Comparison of ENCODE assay signal across 31 mouse cellular contexts in genomic region chr5:30490215-30490614, GRCm38 (mm10). TPM values are rescaled to one million over a fixed set of nuclear protein-coding genes. Genes with fewer than 3 reads are reported as not detected.
A peak's percentile ranks its signal among the peaks of the same experiment; 100 is the strongest.
DNase-seq lines count a peak whose midpoint lies in the region; ATAC-seq and TF ChIP-seq lines count a peak whose summit lies in the region.
"Had no signal": no experiment of that assay in that cellular context is flagged by ENCODE, and none has a peak within 500 bp of the region (broad histone marks: within the 10 kb centered on the region; RNA-seq: fewer than 3 reads in every experiment).

No protein-coding gene starts in this region.

- no peaks in the 10 kb centered on the region for H3K9me3 ChIP-seq in lung, embryonic 14.5 days (ENCODE audit: low read depth, low read length)
- H3K9me3 ChIP-seq in lung, postnatal 0 days (ENCODE audit: low read length), result no peaks in the 10 kb centered on the region
- no peaks in the 10 kb centered on the region for H3K9me3 ChIP-seq in intestine, embryonic 16.5 days (ENCODE audit: control insufficient read depth, low read length)
- H3K9me3 ChIP-seq in heart, embryonic 12.5 days (replicated peaks), result no peaks in the 10 kb centered on the region
- H3K9me3 ChIP-seq: embryonic facial prominence, embryonic 10.5 days; embryonic facial prominence, embryonic 13.5 days; forebrain, embryonic 12.5 days; forebrain, embryonic 15.5 days; heart, embryonic 13.5 days had no signal

- H3K4me1 ChIP-seq in lung, embryonic 14.5 days (ENCODE audit: insufficient read depth), result peaks cover 5% of the 10 kb centered on the region
- no peaks in the 10 kb centered on the region; the same call in 1 of the 2 replicates for H3K4me1 ChIP-seq in lung, postnatal 0 days (ENCODE audit: insufficient read depth, low read depth, low read length)
- H3K4me1 ChIP-seq in lung, adult 2 months (ENCODE audit: control insufficient read depth, insufficient read depth, low read length), result no peaks in the 10 kb centered on the region
- H3K4me1 ChIP-seq in intestine, embryonic 16.5 days (ENCODE audit: control insufficient read depth, insufficient read depth, low read length), result peaks cover 7% of the 10 kb centered on the region; the same call in 1 of the 2 replicates
- peaks cover 12% of the 10 kb centered on the region for H3K4me1 ChIP-seq in heart, embryonic 12.5 days (replicated peaks)
- H3K4me1 ChIP-seq: forebrain, embryonic 12.5 days; forebrain, embryonic 15.5 days had no signal

- H3K27me3 ChIP-seq in lung, embryonic 14.5 days (ENCODE audit: insufficient read depth, low read length), result no peaks in the 10 kb centered on the region
- no peaks in the 10 kb centered on the region for H3K27me3 ChIP-seq in lung, postnatal 0 days (replicated peaks; ENCODE audit: insufficient read depth, low read length)
- H3K27me3 ChIP-seq in intestine, embryonic 16.5 days (replicated peaks; ENCODE audit: control insufficient read depth, insufficient read depth, low read length), result no peaks in the 10 kb centered on the region
- no peaks in the 10 kb centered on the region for H3K27me3 ChIP-seq in heart, embryonic 12.5 days (replicated peaks)
- H3K27me3 ChIP-seq: embryonic facial prominence, embryonic 13.5 days; forebrain, embryonic 15.5 days had no signal

- no peak for TF ChIP-seq EP300 in lung, postnatal 0 days (IDR thresholded peaks at IDR 0.05)

- H3K27ac ChIP-seq in lung, embryonic 14.5 days (ENCODE audit: low read depth), result peak overlapping the region; percentile 77
- H3K27ac ChIP-seq in lung, postnatal 0 days (ENCODE audit: low read length), result no peak overlapping the region
- H3K27ac ChIP-seq in intestine, embryonic 16.5 days (ENCODE audit: low read length), result peak overlapping the region; percentile 59; the same call in 1 of the 2 replicates
- H3K27ac ChIP-seq in heart, embryonic 12.5 days (ENCODE audit: poor library complexity, severe bottlenecking), result no peak overlapping the region
- H3K27ac ChIP-seq: embryonic facial prominence, embryonic 10.5 days; embryonic facial prominence, embryonic 13.5 days; forebrain, embryonic 12.5 days; forebrain, embryonic 15.5 days; heart, embryonic 13.5 days; hindbrain, embryonic 14.5 days had no signal

- no peak for TF ChIP-seq POLR2A in lung, adult 2 months (IDR thresholded peaks at IDR 0.05; ENCODE audit: borderline replicate concordance, extremely low read depth, low read depth, low read length)

- no peak for TF ChIP-seq CTCF in lung, embryonic 14.5 days (IDR thresholded peaks at IDR 0.05; ENCODE audit: low read depth)
- TF ChIP-seq CTCF in lung, postnatal 0 days (IDR thresholded peaks at IDR 0.05), result no peak
- TF ChIP-seq CTCF in lung, adult 2 months (IDR thresholded peaks at IDR 0.05; ENCODE audit: insufficient read depth, low read length), result no peak

- no peaks in the 10 kb centered on the region for H3K36me3 ChIP-seq in lung, embryonic 14.5 days (ENCODE audit: insufficient read depth)
- H3K36me3 ChIP-seq in lung, postnatal 0 days (ENCODE audit: insufficient read depth, low read length), result no peaks in the 10 kb centered on the region
- no peaks in the 10 kb centered on the region for H3K36me3 ChIP-seq in intestine, embryonic 16.5 days (ENCODE audit: control insufficient read depth, insufficient read depth, low read length)
- no peaks in the 10 kb centered on the region for H3K36me3 ChIP-seq in heart, embryonic 12.5 days
- H3K36me3 ChIP-seq: embryonic facial prominence, embryonic 10.5 days; embryonic facial prominence, embryonic 13.5 days; forebrain, embryonic 12.5 days; forebrain, embryonic 15.5 days; heart, embryonic 13.5 days had no signal

- DNase-seq in lung, embryonic 14.5 days, result peak; percentile 76
- DNase-seq in lung, postnatal 36 days, result no peak
- DNase-seq in lung, postnatal 0 days (ENCODE audit: low spot score), result no peak
- DNase-seq in lung, adult 2 months, result no peak
- DNase-seq in lung, postnatal 4 days, result peak; percentile 15 to 39
- DNase-seq: adrenal gland, adult 8-10 months; adrenal gland, postnatal 25 days; cerebellum, adult 11-12 months; cerebellum, adult 8-10 months; cerebellum, postnatal 10 days; cerebellum, postnatal 36 days; embryo, embryonic 11 days; gastrocnemius, postnatal 25 days; heart, adult 18-20 months; heart, postnatal 14 days; heart, postnatal 4 days had no signal

- no peak overlapping the region for H3K9ac ChIP-seq in lung, embryonic 14.5 days
- H3K9ac ChIP-seq in lung, postnatal 0 days (replicated peaks; ENCODE audit: low read depth), result no peak overlapping the region
- H3K9ac ChIP-seq in intestine, embryonic 16.5 days (ENCODE audit: low read depth, low read length), result no peak overlapping the region
- H3K9ac ChIP-seq in heart, embryonic 12.5 days, result no peak overlapping the region
- H3K9ac ChIP-seq: embryonic facial prominence, embryonic 13.5 days; forebrain, embryonic 12.5 days; forebrain, embryonic 15.5 days; heart, embryonic 13.5 days; hindbrain, embryonic 14.5 days had no signal

- ATAC-seq in lung, embryonic 14.5 days (ENCODE audit: insufficient read depth), result peak; percentile 78
- peak; percentile 35 for ATAC-seq in lung, postnatal 0 days
- ATAC-seq in intestine, embryonic 16.5 days, result no peak
- no peak for ATAC-seq in heart, embryonic 12.5 days (ENCODE audit: insufficient number of reproducible peaks, low FRiP score)
- ATAC-seq: CD4-positive, CD25-positive, alpha-beta regulatory T cell, adult 4 months; forebrain, embryonic 15.5 days had no signal

- no peak overlapping the region for H3K4me3 ChIP-seq in lung, embryonic 14.5 days (ENCODE audit: low read depth, low read length)
- H3K4me3 ChIP-seq in lung, postnatal 0 days (ENCODE audit: low read depth, low read length), result no peak overlapping the region
- H3K4me3 ChIP-seq in lung, adult 2 months (replicated peaks; ENCODE audit: extremely low read depth, low read depth, low read length), result no peak overlapping the region
- no peak overlapping the region for H3K4me3 ChIP-seq in intestine, embryonic 16.5 days (ENCODE audit: low read length)
- H3K4me3 ChIP-seq in heart, embryonic 12.5 days, result no peak overlapping the region
- H3K4me3 ChIP-seq: embryonic facial prominence, embryonic 10.5 days; embryonic facial prominence, embryonic 13.5 days; erythroblast, embryonic 14.5 days; forebrain, embryonic 12.5 days; forebrain, embryonic 15.5 days; heart, embryonic 13.5 days had no signal

- H3K4me2 ChIP-seq in lung, embryonic 14.5 days, result no peak overlapping the region
- no peak overlapping the region for H3K4me2 ChIP-seq in lung, postnatal 0 days (replicated peaks; ENCODE audit: low read depth, low read length)
- H3K4me2 ChIP-seq in intestine, embryonic 16.5 days (ENCODE audit: low read depth, low read length), result no peak overlapping the region
- no peak overlapping the region for H3K4me2 ChIP-seq in heart, embryonic 12.5 days
- H3K4me2 ChIP-seq: embryonic facial prominence, embryonic 13.5 days; forebrain, embryonic 12.5 days; forebrain, embryonic 15.5 days; heart, embryonic 13.5 days; hindbrain, embryonic 14.5 days had no signal

RNA-seq across cellular contexts. Expression of gene 1700001C02Rik, which starts 24.4 kb away (rescaled TPM):
- not detected in 2 replicates for polyA plus RNA-seq in lung, embryonic 14.5 days (2014; fragmentation: Nextera tagmentation; extraction: Ambion mirVana)
- 21.7 and 23.9 TPM in 2 replicates for polyA plus RNA-seq in lung, postnatal 0 days (2015; fragmentation: Nextera tagmentation; extraction: Ambion mirVana)
- 24.4 and 25.3 TPM in 2 replicates for polyA plus RNA-seq in lung, adult 2 months (2012; rRNA removed)
- polyA plus RNA-seq in intestine, embryonic 16.5 days (2015; fragmentation: Nextera tagmentation; extraction: Ambion mirVana), result not detected in 2 replicates
- polyA plus RNA-seq in heart, embryonic 12.5 days (2016; fragmentation: Nextera tagmentation; extraction: Ambion mirVana), result not detected in 2 replicates
- polyA plus RNA-seq: C2C12; CD4-positive, CD25-positive, alpha-beta regulatory T cell, adult 4 months; embryonic facial prominence, embryonic 10.5 days; embryonic facial prominence, embryonic 13.5 days; erythroblast, embryonic 14.5 days; forebrain, embryonic 12.5 days; heart, embryonic 13.5 days had no signal

RNA-seq across cellular contexts. Expression of gene Otof, which starts 28.5 kb away (rescaled TPM):
- 1.4 and 1.7 TPM in 2 replicates for polyA plus RNA-seq in lung, embryonic 14.5 days (2014; fragmentation: Nextera tagmentation; extraction: Ambion mirVana)
- 0.10 and 0.12 TPM in 2 replicates for polyA plus RNA-seq in lung, postnatal 0 days (2015; fragmentation: Nextera tagmentation; extraction: Ambion mirVana)
- polyA plus RNA-seq in lung, adult 2 months (2012; rRNA removed), result 0.26 TPM in 2 replicates
- polyA plus RNA-seq in intestine, embryonic 16.5 days (2015; fragmentation: Nextera tagmentation; extraction: Ambion mirVana), result 0.53 and 0.60 TPM in 2 replicates
- 0.14 and 0.15 TPM in 2 replicates for polyA plus RNA-seq in heart, embryonic 12.5 days (2016; fragmentation: Nextera tagmentation; extraction: Ambion mirVana)
- polyA plus RNA-seq: C2C12; CD4-positive, CD25-positive, alpha-beta regulatory T cell, adult 4 months; erythroblast, embryonic 14.5 days had no signal

RNA-seq across cellular contexts. Expression of gene Cib4, which starts 55.4 kb away (rescaled TPM):
- 0.26 TPM in 1 of 2 replicates, not detected in the other for polyA plus RNA-seq in lung, embryonic 14.5 days (2014; fragmentation: Nextera tagmentation; extraction: Ambion mirVana)
- 0.26 TPM in 1 of 2 replicates, not detected in the other for polyA plus RNA-seq in lung, postnatal 0 days (2015; fragmentation: Nextera tagmentation; extraction: Ambion mirVana)
- 0.62 TPM in 1 of 2 replicates, not detected in the other for polyA plus RNA-seq in lung, adult 2 months (2012; rRNA removed)
- polyA plus RNA-seq in intestine, embryonic 16.5 days (2015; fragmentation: Nextera tagmentation; extraction: Ambion mirVana), result not detected in 2 replicates
- polyA plus RNA-seq in heart, embryonic 12.5 days (2016; fragmentation: Nextera tagmentation; extraction: Ambion mirVana), result not detected in 2 replicates
- polyA plus RNA-seq: brain, embryonic 14.5 days; C2C12; CD4-positive, CD25-positive, alpha-beta regulatory T cell, adult 4 months; cortical plate, adult 2 months; embryonic facial prominence, embryonic 10.5 days; embryonic facial prominence, embryonic 13.5 days; erythroblast, embryonic 14.5 days; forebrain, embryonic 12.5 days; forebrain, embryonic 15.5 days; heart, embryonic 13.5 days; heart, embryonic 16.5 days; hindbrain, embryonic 11.5 days; hindbrain, embryonic 14.5 days had no signal

Comparison
In these comparisons a context has a peak if more than half of its experiments do, and no peak if none do; other contexts are left out.
1. DNase-seq: peak in lung, embryonic 14.5 days (single experiment) and lung, postnatal 4 days (2 of 2); none in lung, postnatal 36 days (single experiment), lung, postnatal 0 days (single experiment) and lung, adult 2 months (single experiment).
2. H3K27ac ChIP-seq: peak in lung, embryonic 14.5 days (single experiment) and intestine, embryonic 16.5 days (single experiment); none in lung, postnatal 0 days (single experiment) and heart, embryonic 12.5 days (single experiment).
3. RNA of gene 1700001C02Rik, which starts 24.4 kb away (polyA plus RNA-seq): 24.4 to 25.3 TPM in lung, adult 2 months and 21.7 to 23.9 TPM in lung, postnatal 0 days; not detected in lung, embryonic 14.5 days, not detected in intestine, embryonic 16.5 days and not detected in heart, embryonic 12.5 days; every median in the first group is over 10 times any median in the second.
4. ATAC-seq: peak in lung, embryonic 14.5 days (single experiment) and lung, postnatal 0 days (single experiment); none in intestine, embryonic 16.5 days (single experiment) and heart, embryonic 12.5 days (single experiment).